ENCODE assay signal across 9 mouse cellular contexts in genomic region chr17:49413554-49413953, GRCm38 (mm10). TPM values are rescaled to one million over a fixed set of nuclear protein-coding genes. Genes with fewer than 3 reads are reported as not detected.
DNase-seq lines count a peak whose midpoint lies in the region; ATAC-seq and TF ChIP-seq lines count a peak whose summit lies in the region.
"Had no signal": no experiment of that assay in that cellular context is flagged by ENCODE, and none has a peak within 500 bp of the region (broad histone marks: within the 10 kb centered on the region; RNA-seq: fewer than 3 reads in every experiment).

No protein-coding gene starts in this region.

- TF ChIP-seq POLR2A in small intestine, adult 2 months (IDR thresholded peaks at IDR 0.05; ENCODE audit: low read depth, low read length) = no peak

- no peaks in the 10 kb centered on the region for H3K4me1 ChIP-seq in forebrain, postnatal 0 days (ENCODE audit: insufficient read depth)
- peaks cover 6% of the 10 kb centered on the region for H3K4me1 ChIP-seq in forebrain, embryonic 10.5 days
- H3K4me1 ChIP-seq in small intestine, adult 2 months (ENCODE audit: control insufficient read depth, insufficient read depth, insufficient read length, low read length) = peaks cover 6% of the 10 kb centered on the region; the same call in 1 of the 2 replicates
- no peaks in the 10 kb centered on the region for H3K4me1 ChIP-seq in forebrain, embryonic 12.5 days
- H3K4me1 ChIP-seq: midbrain, embryonic 15.5 days had no signal

- no peaks in the 10 kb centered on the region for H3K9me3 ChIP-seq in forebrain, postnatal 0 days (ENCODE audit: low read length)
- H3K9me3 ChIP-seq in forebrain, embryonic 10.5 days = no peaks in the 10 kb centered on the region
- no peaks in the 10 kb centered on the region for H3K9me3 ChIP-seq in forebrain, embryonic 12.5 days
- H3K9me3 ChIP-seq: midbrain, embryonic 15.5 days had no signal

- no peaks in the 10 kb centered on the region for H3K27me3 ChIP-seq in forebrain, postnatal 0 days (ENCODE audit: insufficient read depth, low read length)
- H3K27me3 ChIP-seq in forebrain, embryonic 10.5 days (ENCODE audit: poor library complexity, severe bottlenecking) = no peaks in the 10 kb centered on the region
- H3K27me3 ChIP-seq in small intestine, adult 2 months (ENCODE audit: control insufficient read depth, insufficient read depth, low read length) = no peaks in the 10 kb centered on the region
- no peaks in the 10 kb centered on the region for H3K27me3 ChIP-seq in forebrain, embryonic 12.5 days
- H3K27me3 ChIP-seq: midbrain, embryonic 15.5 days had no signal

- no peak for ATAC-seq in forebrain, postnatal 0 days
- no peak for ATAC-seq in forebrain, embryonic 12.5 days (ENCODE audit: low FRiP score)
- ATAC-seq: midbrain, embryonic 15.5 days had no signal

- WGBS in forebrain, postnatal 0 days = 35% methylated on average over 3 of the region's 3 CpGs
- WGBS in forebrain, embryonic 10.5 days = 61% methylated on average over 3 of the region's 3 CpGs
- 51% methylated on average over 3 of the region's 3 CpGs for WGBS in small intestine, adult 2 months
- WGBS in forebrain, embryonic 12.5 days = 46% methylated on average over 3 of the region's 3 CpGs

- H3K4me2 ChIP-seq in forebrain, postnatal 0 days (ENCODE audit: low read depth) = no peak overlapping the region
- no peak overlapping the region for H3K4me2 ChIP-seq in forebrain, embryonic 12.5 days
- H3K4me2 ChIP-seq: midbrain, embryonic 15.5 days had no signal

- no peak overlapping the region for H3K4me3 ChIP-seq in forebrain, postnatal 0 days (ENCODE audit: low read depth, low read length)
- H3K4me3 ChIP-seq in forebrain, embryonic 10.5 days = no peak overlapping the region
- no peak overlapping the region for H3K4me3 ChIP-seq in small intestine, adult 2 months (ENCODE audit: low read depth, low read length)
- H3K4me3 ChIP-seq in forebrain, embryonic 12.5 days (replicated peaks) = no peak overlapping the region
- H3K4me3 ChIP-seq: midbrain, embryonic 15.5 days had no signal

- TF ChIP-seq CTCF in forebrain, postnatal 0 days (IDR thresholded peaks at IDR 0.05; ENCODE audit: low read depth) = peak; percentile 31
- peak; percentile 39; the same call in 1 of the 2 replicates for TF ChIP-seq CTCF in small intestine, adult 2 months (IDR thresholded peaks at IDR 0.05; ENCODE audit: extremely low read depth, insufficient read length, insufficient replicate concordance, low read depth, low read length)

- no peaks in the 10 kb centered on the region for H3K36me3 ChIP-seq in forebrain, postnatal 0 days (ENCODE audit: insufficient read depth)
- H3K36me3 ChIP-seq in forebrain, embryonic 10.5 days (replicated peaks) = no peaks in the 10 kb centered on the region
- H3K36me3 ChIP-seq in small intestine, adult 2 months (ENCODE audit: control insufficient read depth, insufficient read depth, low read length) = no peaks in the 10 kb centered on the region
- H3K36me3 ChIP-seq in forebrain, embryonic 12.5 days (replicated peaks) = no peaks in the 10 kb centered on the region
- H3K36me3 ChIP-seq: midbrain, embryonic 15.5 days had no signal

- H3K9ac ChIP-seq in forebrain, postnatal 0 days = no peak overlapping the region
- H3K9ac ChIP-seq in forebrain, embryonic 12.5 days = no peak overlapping the region
- H3K9ac ChIP-seq: midbrain, embryonic 15.5 days had no signal

- no peak overlapping the region for H3K27ac ChIP-seq in forebrain, postnatal 0 days (ENCODE audit: low read depth, low read length)
- no peak overlapping the region for H3K27ac ChIP-seq in forebrain, embryonic 10.5 days
- H3K27ac ChIP-seq in small intestine, adult 2 months (ENCODE audit: insufficient read depth, low read depth, low read length) = no peak overlapping the region
- no peak overlapping the region for H3K27ac ChIP-seq in forebrain, embryonic 12.5 days
- H3K27ac ChIP-seq: midbrain, embryonic 15.5 days had no signal

- peak; percentile 17 for DNase-seq in forebrain, postnatal 0 days
- DNase-seq in forebrain, embryonic 10.5 days (ENCODE audit: extremely low spot score, low spot score) = no peak
- DNase-seq in lung, postnatal 36 days = peak; percentile 52
- no peak for DNase-seq in lung, postnatal 4 days
- peak; percentile 43 for DNase-seq in embryo, embryonic 10.5 days (ENCODE audit: low spot score)
- no peak for DNase-seq in yolk sac, embryonic 10.5 days (ENCODE audit: low spot score)

RNA-seq across cellular contexts. Expression of gene Mocs1, which starts 14.6 kb away (rescaled TPM):
- 9.3 and 12.7 TPM in 2 replicates for total RNA-seq in forebrain, postnatal 0 days (2014; rRNA removed)
- 4.2 and 4.6 TPM in 2 replicates for polyA plus RNA-seq in forebrain, postnatal 0 days (2015; fragmentation: Nextera tagmentation; extraction: Ambion mirVana)
- polyA plus RNA-seq in forebrain, embryonic 10.5 days (2016; fragmentation: Nextera tagmentation; extraction: Ambion mirVana) = 5.8 and 5.9 TPM in 2 replicates
- polyA plus RNA-seq in small intestine, adult 2 months (2012; rRNA removed) = 57.0 and 73.1 TPM in 2 replicates
- 3.6 and 4.5 TPM in 2 replicates for polyA plus RNA-seq in forebrain, embryonic 12.5 days (2016; fragmentation: Nextera tagmentation; extraction: Ambion mirVana)

Comparison
In these comparisons a context has a peak if more than half of its experiments do, and no peak if none do; other contexts are left out.
1. DNase-seq: peak in forebrain, postnatal 0 days (single experiment), lung, postnatal 36 days (single experiment) and embryo, embryonic 10.5 days (single experiment); none in forebrain, embryonic 10.5 days (single experiment), lung, postnatal 4 days (0 of 2) and yolk sac, embryonic 10.5 days (single experiment).